In the genomic region with DNA sequence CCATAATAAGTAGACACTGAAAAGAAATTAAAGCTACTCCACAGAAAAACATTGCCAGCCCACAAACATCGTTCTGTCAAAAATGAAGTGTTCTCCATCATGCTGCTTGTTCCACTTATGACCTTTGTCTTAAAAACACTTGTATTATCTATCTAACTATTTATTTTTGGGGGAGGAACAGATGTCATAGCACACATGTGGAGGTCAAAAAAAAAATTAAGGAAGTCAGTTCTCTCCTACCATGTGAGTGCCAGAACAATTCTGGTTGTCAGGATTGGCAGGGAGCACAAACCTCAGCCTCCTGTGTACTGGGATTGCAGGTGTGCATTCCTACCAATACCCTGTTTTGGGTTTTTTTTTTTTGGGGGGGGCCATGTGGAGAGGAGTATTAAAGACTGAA, we compare ENCODE assay signal across 40 mouse cellular contexts. TPM values are rescaled to one million over a fixed set of nuclear protein-coding genes. Genes with fewer than 3 reads are reported as not detected.
"Had no signal": no experiment of that assay in that cellular context is flagged by ENCODE, and none has a peak within 500 bp of the region (broad histone marks: within the 10 kb centered on the region; RNA-seq: fewer than 3 reads in every experiment).

No protein-coding gene starts in this region.

- H3K36me3 ChIP-seq: limb, embryonic 13.5 days; liver, embryonic 13.5 days; lung, embryonic 15.5 days; midbrain, embryonic 12.5 days; midbrain, embryonic 15.5 days; neural tube, embryonic 12.5 days had no signal

- H3K4me1 ChIP-seq: limb, embryonic 10.5 days; limb, embryonic 12.5 days; limb, embryonic 13.5 days; limb, embryonic 15.5 days; lung, embryonic 15.5 days; midbrain, embryonic 12.5 days; neural tube, embryonic 12.5 days had no signal

- H3K9ac ChIP-seq: limb, embryonic 12.5 days; limb, embryonic 13.5 days; limb, embryonic 15.5 days; liver, embryonic 12.5 days; liver, embryonic 13.5 days; liver, embryonic 14.5 days; liver, embryonic 15.5 days; liver, postnatal 0 days; lung, embryonic 14.5 days; lung, embryonic 15.5 days; midbrain, embryonic 12.5 days; midbrain, embryonic 13.5 days; midbrain, embryonic 15.5 days; neural tube, embryonic 12.5 days had no signal

- H3K9me3 ChIP-seq: limb, embryonic 10.5 days; limb, embryonic 12.5 days; limb, embryonic 13.5 days; limb, embryonic 15.5 days; liver, embryonic 12.5 days; liver, embryonic 13.5 days; liver, embryonic 15.5 days; lung, embryonic 15.5 days; megakaryocyte, embryonic 14.5 days; midbrain, embryonic 10.5 days; midbrain, embryonic 12.5 days; midbrain, embryonic 13.5 days; midbrain, embryonic 15.5 days; neural tube, embryonic 12.5 days had no signal

- H3K27me3 ChIP-seq: limb, embryonic 12.5 days; limb, embryonic 13.5 days; limb, embryonic 15.5 days; liver, embryonic 12.5 days; liver, embryonic 13.5 days; liver, embryonic 15.5 days; lung, embryonic 15.5 days; megakaryocyte, embryonic 14.5 days; midbrain, embryonic 12.5 days; midbrain, embryonic 13.5 days; midbrain, embryonic 15.5 days; neural tube, embryonic 12.5 days had no signal

- DNase-seq: left cerebral cortex, postnatal 4 days; liver, embryonic 13.5 days; liver, postnatal 0 days; lung, adult 18-20 months; lung, adult 2 months; lung, embryonic 14.5 days; lung, postnatal 10 days; lung, postnatal 14 days; lung, postnatal 36 days; lung, postnatal 4 days; midbrain, embryonic 14.5 days had no signal

- H3K4me3 ChIP-seq: left cerebral cortex, adult 2 months; limb, embryonic 10.5 days; limb, embryonic 12.5 days; limb, embryonic 13.5 days; limb, embryonic 15.5 days; liver, embryonic 12.5 days; liver, embryonic 13.5 days; liver, embryonic 15.5 days; lung, embryonic 15.5 days; megakaryocyte, embryonic 14.5 days; midbrain, embryonic 10.5 days; midbrain, embryonic 12.5 days; midbrain, embryonic 13.5 days; midbrain, embryonic 15.5 days; myocyte; neural tube, embryonic 12.5 days had no signal

- H3K27ac ChIP-seq: left cerebral cortex, adult 2 months; limb, embryonic 10.5 days; limb, embryonic 12.5 days; limb, embryonic 13.5 days; limb, embryonic 15.5 days; liver, embryonic 12.5 days; liver, embryonic 13.5 days; liver, embryonic 14.5 days; liver, embryonic 15.5 days; lung, embryonic 15.5 days; macrophage; midbrain, embryonic 10.5 days; midbrain, embryonic 12.5 days; midbrain, embryonic 13.5 days; midbrain, embryonic 15.5 days; neural tube, embryonic 12.5 days had no signal

RNA-seq across cellular contexts. Expression of gene Cct8l1, which starts 53.9 kb away (rescaled TPM):
- total RNA-seq: left cerebral cortex, postnatal 14 days; left cerebral cortex, postnatal 4 days; megakaryocyte progenitor cell, adult 5-6 weeks; megakaryocyte-erythroid progenitor cell, adult 5-6 weeks; midbrain, postnatal 0 days; monocyte, adult 5-6 weeks had no signal
- polyA plus RNA-seq: limb, embryonic 10.5 days; limb, embryonic 11.5 days; limb, embryonic 12.5 days; limb, embryonic 15.5 days; liver, embryonic 11.5 days; liver, embryonic 13.5 days; liver, embryonic 14.5 days; liver, embryonic 16.5 days; liver, postnatal 0 days; lung, adult 2 months; lung, embryonic 14.5 days; lung, embryonic 15.5 days; lung, embryonic 16.5 days; lung, postnatal 0 days; macrophage; midbrain, embryonic 10.5 days; midbrain, embryonic 11.5 days; midbrain, embryonic 12.5 days; midbrain, embryonic 14.5 days; midbrain, embryonic 15.5 days; midbrain, postnatal 0 days; myocyte; neural tube, embryonic 11.5 days had no signal
